Mouse (Mus musculus): Measurements from ENCODE around the gene Lgmn. TPM values are rescaled to one million over a fixed set of nuclear protein-coding genes. Genes with fewer than 3 reads are reported as not detected.
A peak's percentile ranks its signal among the peaks of the same experiment; 100 is the strongest.

Gene Lgmn
- polyA plus RNA-seq (2014; fragmentation: Nextera tagmentation; extraction: Ambion mirVana), result 108 and 128 TPM in 2 replicates

GRCm38 (mm10) chr12:102439632-102440023, at the start of gene Lgmn:
Lgmn (minus strand) TSS chr12:102439813.
- H3K9ac ChIP-seq (ENCODE audit: low read depth, low read length), result peak within 1 kb of the TSS; percentile 71
- WGBS (ENCODE audit: insufficient replicate concordance), result under 1% methylated on average over 28 of the region's 28 CpGs
- peak within 1 kb of the TSS; percentile 37 for H3K27ac ChIP-seq (ENCODE audit: low read depth, low read length)
- H3K36me3 ChIP-seq (ENCODE audit: control insufficient read depth, insufficient read depth, low read length), result no peaks in the 10 kb centered on the region
- H3K9me3 ChIP-seq (replicated peaks; ENCODE audit: control insufficient read depth, low read length), result no peaks in the 10 kb centered on the region
- H3K27me3 ChIP-seq (ENCODE audit: control insufficient read depth, insufficient read depth, low read length), result no peaks in the 10 kb centered on the region
- H3K4me2 ChIP-seq, result peak within 1 kb of the TSS; percentile 87
- peak within 1 kb of the TSS; percentile 68 for H3K4me3 ChIP-seq (ENCODE audit: low read depth, low read length)
- H3K4me1 ChIP-seq (ENCODE audit: control insufficient read depth, insufficient read depth, low read length), result peaks cover 11% of the 10 kb centered on the region
- ATAC-seq (replicated peaks; ENCODE audit: insufficient number of reproducible peaks, low FRiP score, low TSS enrichment), result peak; percentile 99

GRCm38 (mm10) chr12:102484946-102485345, 45.3 kb upstream of the Lgmn start:
- H3K4me1 ChIP-seq (ENCODE audit: control insufficient read depth, insufficient read depth, low read length), result no peaks in the 10 kb centered on the region
- peaks cover 29% of the 10 kb centered on the region; the same call in 1 of the 2 replicates for H3K36me3 ChIP-seq (ENCODE audit: control insufficient read depth, insufficient read depth, low read length)
- H3K27ac ChIP-seq (ENCODE audit: low read depth, low read length), result no peak overlapping the region
- H3K4me2 ChIP-seq, result no peak overlapping the region
- no peaks in the 10 kb centered on the region for H3K9me3 ChIP-seq (replicated peaks; ENCODE audit: control insufficient read depth, low read length)
- no peak for ATAC-seq (replicated peaks; ENCODE audit: insufficient number of reproducible peaks, low FRiP score, low TSS enrichment)
- WGBS (ENCODE audit: insufficient replicate concordance), result 55% methylated on average over 3 of the region's 3 CpGs
- H3K9ac ChIP-seq (ENCODE audit: low read depth, low read length), result no peak overlapping the region
- no peaks in the 10 kb centered on the region for H3K27me3 ChIP-seq (ENCODE audit: control insufficient read depth, insufficient read depth, low read length)
- H3K4me3 ChIP-seq (ENCODE audit: low read depth, low read length), result no peak overlapping the region

GRCm38 (mm10) chr12:102480481-102480880, 40.9 kb upstream of the Lgmn start:
- no peak for ATAC-seq (replicated peaks; ENCODE audit: insufficient number of reproducible peaks, low FRiP score, low TSS enrichment)
- Histone ChIP-seq H3K4me3 (ENCODE audit: low read depth, low read length) (no peak overlapping the region), H3K27me3 (ENCODE audit: control insufficient read depth, insufficient read depth, low read length) (no peaks in the 10 kb centered on the region), H3K36me3 (ENCODE audit: control insufficient read depth, insufficient read depth, low read length) (peaks cover 14% of the 10 kb centered on the region; the same call in 1 of the 2 replicates), H3K9ac (ENCODE audit: low read depth, low read length) (no peak overlapping the region), H3K9me3 (replicated peaks; ENCODE audit: control insufficient read depth, low read length) (no peaks in the 10 kb centered on the region), H3K27ac (ENCODE audit: low read depth, low read length) (no peak overlapping the region), H3K4me2 (no peak overlapping the region), H3K4me1 (ENCODE audit: control insufficient read depth, insufficient read depth, low read length) (no peaks in the 10 kb centered on the region)
- 94% methylated on average over 4 of the region's 4 CpGs for WGBS (ENCODE audit: insufficient replicate concordance)

GRCm38 (mm10) chr12:102474411-102474810, 34.8 kb upstream of the Lgmn start:
- Histone ChIP-seq H3K4me1 (ENCODE audit: control insufficient read depth, insufficient read depth, low read length) (no peaks in the 10 kb centered on the region), H3K27ac (ENCODE audit: low read depth, low read length) (no peak overlapping the region), H3K36me3 (ENCODE audit: control insufficient read depth, insufficient read depth, low read length) (peaks cover 20% of the 10 kb centered on the region; the same call in 1 of the 2 replicates), H3K9me3 (replicated peaks; ENCODE audit: control insufficient read depth, low read length) (no peaks in the 10 kb centered on the region), H3K9ac (ENCODE audit: low read depth, low read length) (no peak overlapping the region), H3K4me3 (ENCODE audit: low read depth, low read length) (no peak overlapping the region), H3K4me2 (no peak overlapping the region), H3K27me3 (ENCODE audit: control insufficient read depth, insufficient read depth, low read length) (no peaks in the 10 kb centered on the region)
- no peak for ATAC-seq (replicated peaks; ENCODE audit: insufficient number of reproducible peaks, low FRiP score, low TSS enrichment)
- 88% methylated on average over 7 of the region's 7 CpGs for WGBS (ENCODE audit: insufficient replicate concordance)

GRCm38 (mm10) chr12:102468894-102469764, 29.5 kb upstream of the Lgmn start, which contains the start of gene Golga5:
Golga5 (plus strand) TSS chr12:102469135.
- Histone ChIP-seq H3K9me3 (replicated peaks; ENCODE audit: control insufficient read depth, low read length) (no peaks in the 10 kb centered on the region), H3K27me3 (ENCODE audit: control insufficient read depth, insufficient read depth, low read length) (no peaks in the 10 kb centered on the region), H3K4me3 (ENCODE audit: low read depth, low read length) (peak within 1 kb of the TSS; percentile 93), H3K4me1 (ENCODE audit: control insufficient read depth, insufficient read depth, low read length) (no peaks in the 10 kb centered on the region), H3K9ac (ENCODE audit: low read depth, low read length) (peak within 1 kb of the TSS; percentile 88), H3K36me3 (ENCODE audit: control insufficient read depth, insufficient read depth, low read length) (peaks cover 14% of the 10 kb centered on the region; the same call in 1 of the 2 replicates), H3K27ac (ENCODE audit: low read depth, low read length) (0 out of 2 replicates have a peak within 1 kb of the TSS, but pooled peaks have one; percentile 35), H3K4me2 (peak within 1 kb of the TSS; percentile 81)
- peak; percentile 99 for ATAC-seq (replicated peaks; ENCODE audit: insufficient number of reproducible peaks, low FRiP score, low TSS enrichment)
- WGBS (ENCODE audit: insufficient replicate concordance), result under 1% methylated on average over 85 of the region's 86 CpGs

GRCm38 (mm10) chr12:102468136-102468535, 28.5 kb upstream of the Lgmn start:
- Histone ChIP-seq H3K9me3 (replicated peaks; ENCODE audit: control insufficient read depth, low read length) (no peaks in the 10 kb centered on the region), H3K27ac (ENCODE audit: low read depth, low read length) (no peak overlapping the region), H3K9ac (ENCODE audit: low read depth, low read length) (no peak overlapping the region), H3K4me3 (ENCODE audit: low read depth, low read length) (no peak overlapping the region), H3K4me2 (no peak overlapping the region), H3K36me3 (ENCODE audit: control insufficient read depth, insufficient read depth, low read length) (peaks cover 8% of the 10 kb centered on the region; the same call in 1 of the 2 replicates), H3K4me1 (ENCODE audit: control insufficient read depth, insufficient read depth, low read length) (no peaks in the 10 kb centered on the region), H3K27me3 (ENCODE audit: control insufficient read depth, insufficient read depth, low read length) (no peaks in the 10 kb centered on the region)
- no peak for ATAC-seq (replicated peaks; ENCODE audit: insufficient number of reproducible peaks, low FRiP score, low TSS enrichment)
- WGBS (ENCODE audit: insufficient replicate concordance), result 84% methylated on average over 1 of the region's 1 CpGs

GRCm38 (mm10) chr12:102464650-102465049, 25.0 kb upstream of the Lgmn start:
- H3K4me3 ChIP-seq (ENCODE audit: low read depth, low read length), result no peak overlapping the region
- H3K4me2 ChIP-seq, result no peak overlapping the region
- ATAC-seq (replicated peaks; ENCODE audit: insufficient number of reproducible peaks, low FRiP score, low TSS enrichment), result no peak
- no peak overlapping the region for H3K27ac ChIP-seq (ENCODE audit: low read depth, low read length)
- H3K36me3 ChIP-seq (ENCODE audit: control insufficient read depth, insufficient read depth, low read length), result no peaks in the 10 kb centered on the region
- no peaks in the 10 kb centered on the region; the same call in 1 of the 2 replicates for H3K4me1 ChIP-seq (ENCODE audit: control insufficient read depth, insufficient read depth, low read length)
- no peaks in the 10 kb centered on the region for H3K9me3 ChIP-seq (replicated peaks; ENCODE audit: control insufficient read depth, low read length)
- no peaks in the 10 kb centered on the region for H3K27me3 ChIP-seq (ENCODE audit: control insufficient read depth, insufficient read depth, low read length)
- WGBS (ENCODE audit: insufficient replicate concordance), result 66% methylated on average over 4 of the region's 4 CpGs
- no peak overlapping the region for H3K9ac ChIP-seq (ENCODE audit: low read depth, low read length)

GRCm38 (mm10) chr12:102461177-102461576, 21.6 kb upstream of the Lgmn start:
- Histone ChIP-seq H3K9me3 (replicated peaks; ENCODE audit: control insufficient read depth, low read length) (no peaks in the 10 kb centered on the region), H3K4me3 (ENCODE audit: low read depth, low read length) (no peak overlapping the region), H3K27ac (ENCODE audit: low read depth, low read length) (no peak overlapping the region), H3K4me1 (ENCODE audit: control insufficient read depth, insufficient read depth, low read length) (no peaks in the 10 kb centered on the region; the same call in 1 of the 2 replicates), H3K9ac (ENCODE audit: low read depth, low read length) (no peak overlapping the region), H3K4me2 (no peak overlapping the region), H3K27me3 (ENCODE audit: control insufficient read depth, insufficient read depth, low read length) (no peaks in the 10 kb centered on the region), H3K36me3 (ENCODE audit: control insufficient read depth, insufficient read depth, low read length) (no peaks in the 10 kb centered on the region)
- 62% methylated on average over 5 of the region's 5 CpGs for WGBS (ENCODE audit: insufficient replicate concordance)
- ATAC-seq (replicated peaks; ENCODE audit: insufficient number of reproducible peaks, low FRiP score, low TSS enrichment), result no peak
